Mouse (Mus musculus): Measurements from ENCODE around the gene Tchh. TPM values are rescaled to one million over a fixed set of nuclear protein-coding genes. Genes with fewer than 3 reads are reported as not detected.
"Not testable (repeated sequence)": the region's sequence is repeated elsewhere in the genome, so short reads cannot be mapped to it uniquely, and the experiment has no call there.

Tchh gene
- polyA plus RNA-seq (2015; fragmentation: Nextera tagmentation; extraction: Ambion mirVana): 1.2 TPM in 2 replicates

DNA sequence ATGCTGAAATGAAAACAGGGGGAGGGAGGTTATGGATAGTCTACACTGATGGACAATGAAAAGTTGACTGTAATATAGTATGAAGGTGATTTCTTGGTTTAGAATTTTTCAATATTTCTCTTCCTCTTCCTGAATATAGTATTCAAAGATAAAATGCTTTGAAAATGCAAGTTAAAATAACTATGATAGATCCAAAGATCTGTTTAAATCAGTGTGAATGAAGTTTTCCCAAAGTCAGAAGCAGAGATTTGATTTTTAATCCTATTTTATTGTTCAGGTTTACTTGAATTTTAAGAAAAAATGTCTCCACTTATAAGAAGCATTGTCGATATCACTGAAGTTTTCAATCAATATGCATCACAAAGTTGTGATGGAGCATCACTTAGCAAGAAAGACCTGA is at the start of gene Tchh:
TSS of gene Tchh (plus strand) at position 301 of the 400 bp plus-strand sequence.
- H3K9me3 ChIP-seq: no peaks in the 10 kb centered on the region
- peak within 1 kb of the TSS; percentile 55; the same call in 1 of the 2 replicates for H3K9ac ChIP-seq
- no peak within 1 kb of the TSS for H3K27ac ChIP-seq (replicated peaks)
- H3K4me1 ChIP-seq (replicated peaks): peaks cover 28% of the 10 kb centered on the region
- H3K4me2 ChIP-seq: peak within 1 kb of the TSS; percentile 99
- H3K4me3 ChIP-seq: peak within 1 kb of the TSS; percentile 52
- ATAC-seq (ENCODE audit: low FRiP score, low read depth): no peak
- no peaks in the 10 kb centered on the region for H3K36me3 ChIP-seq
- WGBS: 91% methylated on average over 1 of the region's 1 CpGs
- H3K27me3 ChIP-seq: peaks cover 21% of the 10 kb centered on the region

DNA sequence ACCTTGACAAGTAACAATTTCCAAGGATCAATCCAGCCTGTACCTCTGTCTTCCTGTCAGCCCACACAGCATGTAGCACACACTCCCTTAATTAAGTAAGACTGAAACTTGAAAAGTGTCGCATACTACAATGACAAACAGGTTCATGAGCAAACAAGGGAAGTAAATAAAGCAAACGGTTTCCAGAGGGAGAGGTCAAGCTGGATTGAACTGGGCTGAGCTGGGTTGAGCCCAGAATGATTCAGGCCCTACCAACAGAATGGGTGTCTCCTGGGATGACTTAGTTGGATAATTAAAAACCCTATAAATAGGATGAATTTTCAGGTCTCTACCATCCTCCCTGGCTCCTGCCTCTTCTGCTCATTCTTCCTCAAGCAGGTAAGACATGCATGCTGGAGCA is 48.8 kb upstream of the Tchh start, which contains the start of gene Rptn:
TSS of gene Rptn (plus strand) at position 334 of the 400 bp plus-strand sequence.
- Histone ChIP-seq H3K4me1 (replicated peaks) (no peaks in the 10 kb centered on the region), H3K27ac (replicated peaks) (no peak within 1 kb of the TSS), H3K9ac (no peak within 1 kb of the TSS), H3K27me3 (no peaks in the 10 kb centered on the region), H3K4me3 (no peak within 1 kb of the TSS), H3K9me3 (no peaks in the 10 kb centered on the region), H3K36me3 (no peaks in the 10 kb centered on the region), H3K4me2 (no peak within 1 kb of the TSS)
- no peak for ATAC-seq (ENCODE audit: low FRiP score, low read depth)
- WGBS: 72% methylated on average over 2 of the region's 2 CpGs

DNA sequence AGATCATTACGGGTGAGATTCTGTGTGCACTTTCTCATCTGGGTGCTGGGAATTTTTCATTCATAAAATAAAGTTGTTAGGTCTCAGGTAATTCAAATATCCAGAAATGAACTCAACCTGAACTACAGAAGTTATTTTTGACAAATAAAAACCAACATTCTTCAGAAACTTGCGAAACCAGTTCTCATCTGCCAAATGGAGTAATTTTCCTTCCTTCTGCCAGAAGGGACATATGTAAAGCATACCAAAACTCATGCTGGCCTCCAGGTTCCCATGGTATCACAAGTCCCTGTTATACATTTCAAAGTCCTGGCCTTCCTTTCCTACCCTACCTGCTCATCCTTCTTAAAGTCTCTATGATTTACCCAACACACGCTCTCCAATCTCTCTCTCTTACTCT is 38.2 kb upstream of the Tchh start:
- H3K4me1 ChIP-seq (replicated peaks): no peaks in the 10 kb centered on the region

DNA sequence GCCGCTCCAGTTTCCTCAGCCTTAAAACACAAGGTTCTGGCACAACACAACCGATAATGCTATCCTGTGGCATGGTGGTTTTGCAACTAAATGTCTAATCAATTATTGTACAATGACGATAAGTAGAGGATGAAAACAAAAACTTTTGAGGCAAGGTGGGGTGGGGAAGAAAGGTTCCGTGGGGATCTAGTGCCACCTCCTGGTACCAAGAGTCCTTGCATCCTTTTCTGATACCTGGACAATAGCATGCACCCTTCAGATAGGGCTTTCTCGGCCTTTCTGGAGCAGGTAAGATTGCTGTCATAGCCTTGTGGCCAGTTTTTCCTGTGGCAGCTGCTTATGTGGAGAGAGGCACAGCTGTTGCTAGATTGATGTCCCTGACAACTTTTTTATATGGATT is 35.1 kb upstream of the Tchh start:
- 34% methylated on average over 5 of the region's 5 CpGs for WGBS
- H3K4me3 ChIP-seq: no peak overlapping the region
- H3K9me3 ChIP-seq: no peaks in the 10 kb centered on the region
- no peak for ATAC-seq (ENCODE audit: low FRiP score, low read depth)
- no peaks in the 10 kb centered on the region for H3K4me1 ChIP-seq (replicated peaks)
- H3K27me3 ChIP-seq: no peaks in the 10 kb centered on the region
- no peaks in the 10 kb centered on the region for H3K36me3 ChIP-seq
- no peak overlapping the region for H3K4me2 ChIP-seq
- no peak overlapping the region for H3K27ac ChIP-seq (replicated peaks)
- H3K9ac ChIP-seq: no peak overlapping the region

More for the DNA sequence above, 38.2 kb upstream of the Tchh start:
- no peak overlapping the region for H3K27ac ChIP-seq (replicated peaks)
- no peak overlapping the region for H3K4me3 ChIP-seq
- no peaks in the 10 kb centered on the region for H3K27me3 ChIP-seq
- no peaks in the 10 kb centered on the region for H3K36me3 ChIP-seq
- H3K9me3 ChIP-seq: no peaks in the 10 kb centered on the region
- no peak overlapping the region for H3K4me2 ChIP-seq
- no peak overlapping the region for H3K9ac ChIP-seq
- ATAC-seq (ENCODE audit: low FRiP score, low read depth): no peak
- 96% methylated on average over 3 of the region's 3 CpGs for WGBS

DNA sequence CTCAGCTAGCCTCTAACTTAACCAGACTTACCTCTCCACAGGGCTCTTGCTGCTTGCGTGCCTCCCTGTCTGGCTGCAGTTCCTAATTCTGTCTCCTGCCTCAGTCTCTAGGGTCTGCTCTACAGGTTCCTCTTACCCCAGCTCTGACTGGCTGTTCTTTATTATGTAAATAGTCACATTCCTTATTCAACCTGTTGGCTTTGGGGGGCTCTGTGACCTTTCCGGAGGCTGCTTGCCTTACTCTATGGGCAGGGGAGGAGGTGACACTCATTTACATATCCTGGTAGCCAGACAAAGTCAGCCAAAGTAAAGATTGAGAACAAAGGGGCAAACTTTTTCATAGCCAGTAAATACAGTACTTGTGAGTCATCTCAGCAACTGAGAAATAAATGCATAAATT is 30.2 kb upstream of the Tchh start:
- Histone ChIP-seq H3K4me1 (replicated peaks) (no peaks in the 10 kb centered on the region), H3K4me3 (no peak overlapping the region), H3K27ac (replicated peaks) (no peak overlapping the region), H3K9ac (no peak overlapping the region), H3K36me3 (no peaks in the 10 kb centered on the region), H3K27me3 (no peaks in the 10 kb centered on the region), H3K9me3 (no peaks in the 10 kb centered on the region), H3K4me2 (no peak overlapping the region)
- WGBS: 9% methylated on average over 2 of the region's 2 CpGs
- no peak for ATAC-seq (ENCODE audit: low FRiP score, low read depth)

DNA sequence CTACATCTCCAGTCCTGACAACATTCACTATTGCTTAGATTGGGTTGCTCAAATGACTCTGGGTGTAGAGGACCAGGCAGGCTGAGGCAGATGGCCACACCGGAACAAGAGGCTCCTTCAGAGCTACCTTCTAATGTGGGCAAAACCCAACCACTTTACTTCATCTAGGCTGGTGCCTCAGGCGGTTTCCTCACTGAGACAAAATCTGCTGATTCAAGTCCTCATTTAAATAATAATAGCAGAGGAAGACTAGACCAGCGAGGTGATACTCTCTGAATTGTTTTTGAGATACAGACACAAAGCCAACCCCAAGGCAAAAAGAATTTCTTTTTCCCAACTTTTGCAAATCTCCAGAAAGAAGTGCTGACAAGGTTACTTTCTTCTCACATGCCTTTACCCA is 10.5 kb upstream of the Tchh start:
- H3K4me3 ChIP-seq: no peak overlapping the region
- H3K27me3 ChIP-seq: no peaks in the 10 kb centered on the region
- ATAC-seq (ENCODE audit: low FRiP score, low read depth): no peak
- H3K4me1 ChIP-seq (replicated peaks): no peaks in the 10 kb centered on the region
- H3K4me2 ChIP-seq: no peak overlapping the region
- H3K27ac ChIP-seq (replicated peaks): no peak overlapping the region
- WGBS: 42% methylated on average over 3 of the region's 3 CpGs
- H3K36me3 ChIP-seq: no peaks in the 10 kb centered on the region
- H3K9me3 ChIP-seq: no peaks in the 10 kb centered on the region
- H3K9ac ChIP-seq: no peak overlapping the region

DNA sequence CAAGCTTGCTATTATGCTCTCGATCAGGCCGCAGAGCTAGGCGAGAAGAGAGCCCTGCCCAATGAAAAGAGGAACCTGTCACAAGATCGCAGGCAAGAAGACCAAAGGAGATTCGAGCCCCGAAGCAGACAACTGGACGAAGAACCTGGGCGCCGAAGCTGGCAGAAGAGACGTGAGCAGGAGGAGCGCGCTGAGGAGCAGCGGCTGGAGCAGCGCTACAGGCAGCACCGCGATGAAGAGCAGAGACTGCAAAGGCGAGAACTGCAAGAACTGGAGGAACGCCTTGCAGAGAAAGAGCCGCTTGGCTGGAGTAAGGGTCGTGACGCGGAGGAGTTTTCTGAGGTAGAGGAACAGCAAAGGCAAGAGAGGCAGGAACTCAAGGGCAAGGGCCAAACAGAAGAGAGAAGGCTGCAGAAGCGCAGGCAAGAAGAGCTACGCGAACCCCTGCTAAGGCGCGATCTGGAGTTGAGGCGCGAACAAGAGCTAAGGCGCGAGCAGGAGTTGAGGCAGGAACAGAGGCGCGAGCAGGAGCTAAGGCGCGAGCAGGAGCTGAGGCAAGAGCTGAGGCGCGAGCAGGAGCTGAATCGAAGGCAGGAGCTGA is 1.5 kb downstream of the Tchh start:
- under 1% methylated on average over 38 of the region's 38 CpGs for WGBS
- Histone ChIP-seq H3K27me3 (peaks cover 21% of the 10 kb centered on the region), H3K27ac (replicated peaks) (peak overlapping the region; percentile 76; the same call in 1 of the 2 replicates)

GRCm38 (mm10) chr3:93444343-93445164 is 2.4 kb downstream of the Tchh start:
- Histone ChIP-seq H3K4me3 (peak overlapping the region; percentile 52), H3K27ac (replicated peaks) (peak overlapping the region; percentile 76), H3K9ac (peak overlapping the region; percentile 55), H3K4me2 (peak overlapping the region; percentile 99), H3K9me3 (no peaks in the 10 kb centered on the region), H3K36me3 (no peaks in the 10 kb centered on the region), H3K27me3 (peaks cover 24% of the 10 kb centered on the region), H3K4me1 (replicated peaks) (peaks cover 34% of the 10 kb centered on the region)
- peak; percentile 86 for ATAC-seq (ENCODE audit: low FRiP score, low read depth)
- under 1% methylated on average over 56 of the region's 56 CpGs for WGBS

More for the DNA sequence above, 1.5 kb downstream of the Tchh start:
- Histone ChIP-seq H3K4me3 (peak overlapping the region; percentile 52), H3K4me2 (peak overlapping the region; percentile 99), H3K4me1 (replicated peaks) (peaks cover 34% of the 10 kb centered on the region), H3K9ac (peak overlapping the region; percentile 55), H3K9me3 (no peaks in the 10 kb centered on the region), H3K36me3 (no peaks in the 10 kb centered on the region)
- ATAC-seq (ENCODE audit: low FRiP score, low read depth): no peak

DNA sequence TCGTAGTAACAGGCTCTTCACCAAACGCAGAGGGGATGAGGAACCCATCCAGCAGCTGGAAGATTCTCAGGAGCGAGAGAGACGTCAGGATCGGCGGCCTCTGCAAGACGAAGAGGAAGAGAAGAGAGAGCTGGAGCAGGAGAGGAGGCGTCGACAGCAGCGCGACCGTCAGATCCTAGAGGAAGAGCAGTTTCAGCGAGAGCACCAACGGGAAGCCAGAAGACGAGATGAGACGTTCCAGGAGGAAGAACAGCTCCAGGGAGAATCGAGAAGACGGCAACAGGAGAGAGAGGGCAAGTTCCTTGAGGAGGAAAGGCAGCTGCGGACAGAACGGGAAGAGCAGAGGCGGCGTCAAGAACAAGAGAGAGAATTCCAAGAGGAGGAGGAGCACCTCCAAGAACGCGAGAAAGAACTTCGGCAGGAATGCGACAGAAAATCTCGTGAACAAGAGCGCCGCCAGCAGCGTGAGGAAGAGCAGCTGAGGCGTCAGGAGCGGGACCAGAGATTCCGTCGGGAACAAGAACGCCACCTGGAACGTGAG is 3.1 kb downstream of the Tchh start:
- H3K36me3 ChIP-seq: no peaks in the 10 kb centered on the region
- H3K27me3 ChIP-seq: peaks cover 31% of the 10 kb centered on the region
- H3K9me3 ChIP-seq: no peaks in the 10 kb centered on the region
- under 1% methylated on average over 36 of the region's 36 CpGs for WGBS
- peaks cover 34% of the 10 kb centered on the region for H3K4me1 ChIP-seq (replicated peaks)
- H3K4me3 ChIP-seq: peak overlapping the region; percentile 52
- peak overlapping the region; percentile 76 for H3K27ac ChIP-seq (replicated peaks)
- peak overlapping the region; percentile 55 for H3K9ac ChIP-seq
- peak; percentile 16; the same call in 1 of the 2 replicates for ATAC-seq (ENCODE audit: low FRiP score, low read depth)
- peak overlapping the region; percentile 99 for H3K4me2 ChIP-seq

DNA sequence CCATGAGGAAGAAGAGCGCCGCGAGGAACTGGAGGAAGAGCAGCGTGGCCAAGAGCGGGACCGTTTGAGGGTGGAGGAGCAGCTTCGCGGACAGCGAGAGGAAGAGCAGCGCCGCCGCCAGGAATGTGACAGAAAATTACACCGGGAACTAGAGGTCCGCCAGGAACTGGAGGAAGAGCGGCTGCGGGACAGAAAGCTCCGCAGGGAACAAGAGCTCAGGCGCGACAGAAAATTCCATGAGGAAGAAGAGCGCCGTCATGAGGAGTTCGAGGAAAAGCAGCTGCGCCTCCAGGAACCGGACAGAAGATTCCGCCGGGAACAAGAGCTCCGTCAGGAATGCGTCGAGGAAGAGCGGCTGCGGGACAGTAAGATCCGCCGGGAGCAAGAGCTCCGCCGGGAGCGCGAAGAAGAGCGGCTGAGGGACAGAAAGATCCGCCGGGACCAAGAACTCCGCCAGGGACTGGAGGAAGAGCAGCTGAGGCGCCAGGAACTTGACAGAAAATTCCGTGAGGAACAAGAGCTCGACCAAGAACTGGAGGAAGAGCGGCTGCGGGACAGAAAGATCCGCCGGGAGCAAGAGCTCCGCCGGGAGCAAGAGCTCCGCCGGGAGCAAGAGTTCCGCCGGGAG is 4.1 kb downstream of the Tchh start:
- H3K36me3 ChIP-seq: no peaks in the 10 kb centered on the region
- H3K4me1 ChIP-seq (replicated peaks): peaks cover 34% of the 10 kb centered on the region
- peak overlapping the region; percentile 37 for H3K9ac ChIP-seq
- H3K27ac ChIP-seq (replicated peaks): no peak overlapping the region
- peak overlapping the region; percentile 52 for H3K4me3 ChIP-seq
- H3K27me3 ChIP-seq: peaks cover 26% of the 10 kb centered on the region
- WGBS: under 1% methylated on average over 54 of the region's 54 CpGs
- H3K9me3 ChIP-seq: no peaks in the 10 kb centered on the region
- ATAC-seq (ENCODE audit: low FRiP score, low read depth): no peak
- H3K4me2 ChIP-seq: peak overlapping the region; percentile 99

GRCm38 (mm10) chr3:93446756-93447137 is 4.6 kb downstream of the Tchh start:
- peak overlapping the region; percentile 37 for H3K9ac ChIP-seq

More at GRCm38 (mm10) chr3:93446756-93447137, 4.6 kb downstream of the Tchh start:
- Histone ChIP-seq H3K4me3 (peak overlapping the region; percentile 52), H3K4me1 (replicated peaks) (peaks cover 34% of the 10 kb centered on the region), H3K27me3 (peaks cover 28% of the 10 kb centered on the region), H3K27ac (replicated peaks) (peak overlapping the region; percentile 62), H3K4me2 (peak overlapping the region; percentile 99)
- WGBS: 1% methylated on average over 32 of the region's 32 CpGs
- H3K9me3 ChIP-seq; ATAC-seq (ENCODE audit: low FRiP score, low read depth); H3K36me3 ChIP-seq: not testable (repeated sequence)
